Mouse (Mus musculus) mouse embryonic stem cell (cell line): Measurements from ENCODE around the gene Kif1c.

Source experiments
- in situ Hi-C, 2 experiments: fragments of 300-500 bp; cut with MboI; formaldehyde crosslinking; loops; 1 replicate in 1 of 2; 3 replicates in 1 of 2; pipeline ENCODE4 v1.14.3; 2019 to 2020; ENCODE audit warnings: low sequenced_read_pairs in 2 of 2, low pct_unique_long_range_greater_than_20kb in 1 of 2, mixed read lengths in 1 of 2; ENCODE audit not compliant: unreplicated experiment in 1 of 2

Gene Kif1c

DNA sequence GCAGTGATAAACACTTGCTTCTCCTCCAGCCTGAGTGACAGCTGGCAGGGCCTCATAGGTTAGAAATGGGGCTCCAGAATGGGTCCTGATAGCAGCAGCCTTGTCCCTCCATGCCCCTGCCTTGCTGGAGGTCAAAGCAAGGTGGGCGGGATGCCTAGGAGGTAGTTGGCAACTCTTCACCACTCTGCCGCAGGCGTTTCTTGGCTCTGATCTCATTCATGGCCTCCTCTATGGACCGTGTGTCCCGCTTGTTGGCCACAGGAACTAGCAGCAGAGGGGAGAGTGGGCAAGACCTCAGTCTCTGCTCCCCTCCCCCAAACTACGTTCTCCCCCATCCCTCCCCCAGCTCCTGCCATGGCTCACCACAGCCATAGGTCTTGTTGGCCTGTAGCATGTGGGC lies 36.4 kb upstream of the Kif1c start:
- in situ Hi-C loops: no loop called here

DNA sequence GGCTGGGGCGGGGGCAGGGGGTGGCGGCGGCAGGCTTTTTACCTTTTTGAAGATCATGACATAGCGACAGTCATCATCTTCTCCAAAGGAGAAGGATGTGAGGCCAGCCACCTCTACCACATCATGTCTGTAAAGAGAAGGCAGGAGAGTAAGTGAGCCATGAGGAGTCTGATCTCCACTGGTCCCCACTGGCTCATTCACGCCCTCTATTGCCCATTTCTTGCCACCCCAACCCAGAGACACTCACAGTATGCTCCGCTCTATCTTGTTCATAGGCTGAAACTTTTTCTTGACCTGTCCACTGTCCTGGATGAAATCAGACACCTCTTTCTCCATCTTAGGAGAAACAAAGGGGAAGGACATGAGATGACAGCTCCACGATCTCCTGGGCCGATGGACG lies 35.6 kb upstream of the Kif1c start:
- in situ Hi-C loops: no loop called here

DNA sequence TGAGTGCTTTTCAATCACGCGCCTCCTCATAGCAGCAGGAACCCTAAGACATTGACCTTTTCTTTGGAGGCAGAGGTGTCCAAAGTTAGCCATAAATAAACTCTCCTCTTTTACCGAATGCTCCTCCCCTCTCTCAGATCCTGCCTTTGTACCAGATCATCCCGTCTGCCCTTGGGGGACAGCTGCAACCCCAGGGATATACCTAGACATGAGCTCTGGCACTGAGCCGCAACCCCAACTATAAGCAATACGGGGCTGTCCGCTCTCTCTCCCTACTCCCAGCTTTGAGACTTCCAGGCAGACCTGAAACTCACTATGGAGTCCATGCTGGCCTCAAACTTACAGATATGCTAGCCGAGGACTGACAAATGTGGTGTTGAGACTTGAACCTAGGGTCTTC lies 33.7 kb upstream of the Kif1c start:
- in situ Hi-C loops: no loop called here

DNA sequence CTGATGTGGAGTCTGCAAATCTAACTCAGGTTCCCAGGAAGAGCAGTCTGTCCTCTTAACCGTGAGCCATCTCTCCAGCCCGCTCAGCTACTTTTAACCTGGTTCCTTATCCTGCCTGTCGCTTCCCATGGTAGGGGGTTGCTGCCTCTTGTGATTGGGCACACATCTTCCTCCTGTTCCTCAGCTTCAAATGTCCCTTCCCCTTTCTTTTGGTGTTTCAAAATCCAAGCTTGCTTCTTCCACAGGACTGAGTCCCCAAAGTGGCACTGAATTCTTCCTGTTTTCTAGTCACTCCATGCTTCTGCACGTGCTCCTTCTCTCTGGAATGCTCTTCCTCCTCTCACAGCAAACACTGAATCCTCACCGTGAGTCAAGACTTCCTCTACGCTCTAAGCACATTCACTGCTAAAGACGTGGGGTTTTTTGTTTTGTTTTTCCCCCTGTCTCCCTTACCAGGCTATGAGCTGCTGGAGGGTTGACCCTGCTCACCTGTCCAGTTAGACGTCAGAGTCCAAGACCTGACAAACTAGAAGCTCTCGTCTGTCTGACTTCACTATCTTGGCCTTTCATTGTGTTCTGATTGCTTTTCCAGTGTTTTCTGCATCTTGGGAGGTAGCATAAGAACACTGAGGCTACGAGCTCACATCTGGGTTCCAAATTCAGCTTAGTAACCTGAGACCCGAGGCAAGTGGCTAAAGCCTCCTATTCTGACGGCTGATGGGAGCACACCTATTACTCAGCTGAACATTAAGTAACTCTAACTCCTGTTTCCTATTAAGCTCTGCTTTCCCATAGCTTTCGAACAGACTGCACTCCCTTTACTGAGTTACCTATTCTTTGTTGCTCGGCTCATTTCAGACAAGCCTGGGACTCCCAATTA lies 32.8 kb upstream of the Kif1c start:
- in situ Hi-C loops: no loop called here

DNA sequence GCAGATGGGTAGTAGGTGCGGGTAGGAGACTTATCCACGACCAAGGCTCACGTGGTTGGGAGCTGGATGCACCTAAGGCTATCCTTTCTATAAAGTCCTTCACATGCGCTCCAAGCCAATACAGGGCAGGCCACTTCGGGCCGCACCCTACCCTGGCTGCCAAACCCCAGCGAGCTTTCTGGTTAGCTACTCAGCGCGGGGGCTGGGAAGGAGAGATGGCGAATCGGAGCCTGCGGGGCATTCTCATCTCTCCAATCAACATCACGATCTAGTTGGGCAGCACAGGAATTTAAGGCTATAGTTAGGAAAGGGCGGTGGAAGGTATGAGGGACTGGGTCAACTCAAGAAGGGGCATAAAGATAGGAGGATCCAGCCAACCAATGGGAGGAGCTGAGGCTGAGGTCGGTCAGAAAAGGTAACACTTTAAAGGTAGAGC lies 32.0 kb upstream of the Kif1c start:
- in situ Hi-C loops: no loop called here

DNA sequence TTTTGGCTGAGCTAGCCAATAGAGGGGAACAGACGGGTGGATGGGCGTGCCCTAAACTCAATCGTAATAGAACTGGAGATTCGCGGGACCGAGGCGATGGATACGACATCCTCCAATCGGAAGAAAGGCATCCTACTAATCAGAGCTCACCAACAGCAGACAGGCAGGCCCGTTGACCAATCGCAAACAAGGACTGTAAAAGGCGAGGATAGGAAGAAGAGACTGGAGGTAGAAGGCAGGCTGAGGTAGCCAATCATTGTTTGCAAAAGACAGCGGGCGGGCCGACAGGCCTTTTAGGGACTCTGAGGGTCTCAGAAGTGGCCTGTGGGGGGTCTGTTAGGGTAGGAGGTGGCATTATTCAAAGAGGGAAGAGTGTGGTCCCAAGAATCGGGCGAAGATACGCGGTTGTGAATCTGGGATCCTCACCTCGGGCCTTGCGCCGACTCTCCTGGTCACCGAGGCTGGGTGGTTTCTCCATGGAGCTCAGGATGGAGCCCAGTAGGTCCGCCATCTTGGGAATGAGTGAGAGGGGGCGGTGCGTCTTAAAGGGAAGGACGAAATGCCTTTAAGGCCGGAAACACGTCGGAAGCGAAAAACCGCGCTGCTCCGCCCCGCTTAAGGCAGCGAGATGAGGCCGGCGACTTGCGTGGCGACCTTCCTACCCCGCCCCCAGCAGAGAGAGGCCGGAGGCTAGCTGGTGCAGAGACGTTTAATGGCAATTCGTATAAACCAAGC lies 31.4 kb upstream of the Kif1c start, which contains the start of gene Spag7:
Gene Spag7, minus strand, starts transcription at position 646 of the 735 bp plus-strand sequence.
- in situ Hi-C loops: no loop called here

DNA sequence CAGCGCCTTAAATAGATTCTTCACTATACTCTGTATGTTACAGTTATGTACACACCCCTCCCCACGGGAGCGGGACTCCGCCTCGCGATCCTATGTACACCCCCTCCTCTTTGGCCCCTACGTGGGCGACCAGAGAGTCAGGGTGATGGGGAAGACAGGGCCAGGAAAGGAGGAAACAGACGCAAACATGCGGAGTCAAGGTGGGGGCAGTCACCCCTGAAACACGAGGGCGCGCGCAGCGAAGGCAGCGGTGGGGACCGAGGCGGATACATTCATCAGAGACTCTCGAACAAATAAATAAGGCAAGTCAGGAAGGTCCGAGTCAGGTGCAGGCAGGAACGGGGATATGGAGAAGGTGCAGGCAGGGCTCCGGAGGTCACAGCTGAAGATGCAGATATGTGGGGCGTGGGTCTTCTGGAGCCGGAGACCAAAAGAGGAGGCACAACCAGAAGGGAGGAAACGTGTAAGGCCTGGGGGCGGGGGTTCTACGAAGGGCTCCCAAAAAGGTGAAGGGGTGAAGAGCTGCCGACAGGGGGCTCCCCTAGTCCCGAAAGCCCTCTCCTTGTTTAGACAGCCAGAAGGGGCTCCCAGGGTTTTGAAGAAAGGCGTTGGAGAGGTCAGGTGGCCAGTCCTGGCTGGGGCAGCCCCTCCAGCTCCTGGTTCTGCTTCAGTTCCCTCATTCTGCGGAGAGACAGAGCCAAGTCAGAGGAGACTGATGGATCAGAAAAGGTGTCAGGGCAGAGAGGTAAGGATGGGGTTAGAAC lies 30.6 kb upstream of the Kif1c start:
- in situ Hi-C loops: no loop called here

DNA sequence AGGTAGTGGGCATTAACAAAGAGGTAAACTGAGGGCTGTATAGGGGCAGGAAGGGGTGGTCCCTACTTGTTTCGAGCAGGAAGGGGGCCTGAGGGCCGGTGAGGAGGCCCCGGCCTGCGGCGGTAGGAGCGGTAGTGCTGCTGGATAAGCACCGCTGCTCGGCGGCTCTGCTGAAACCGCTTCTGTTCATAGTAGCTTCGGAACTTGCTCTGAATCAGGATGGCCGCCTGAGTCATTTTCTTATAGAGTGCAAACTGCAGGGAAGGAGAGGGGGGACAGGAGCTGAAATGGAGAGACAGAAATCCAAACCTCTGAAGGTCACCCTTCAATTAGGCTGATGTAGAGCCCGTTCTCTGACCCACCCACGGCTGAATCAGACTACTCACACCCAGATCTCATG lies 29.9 kb upstream of the Kif1c start:
- in situ Hi-C loops: no loop called here

DNA sequence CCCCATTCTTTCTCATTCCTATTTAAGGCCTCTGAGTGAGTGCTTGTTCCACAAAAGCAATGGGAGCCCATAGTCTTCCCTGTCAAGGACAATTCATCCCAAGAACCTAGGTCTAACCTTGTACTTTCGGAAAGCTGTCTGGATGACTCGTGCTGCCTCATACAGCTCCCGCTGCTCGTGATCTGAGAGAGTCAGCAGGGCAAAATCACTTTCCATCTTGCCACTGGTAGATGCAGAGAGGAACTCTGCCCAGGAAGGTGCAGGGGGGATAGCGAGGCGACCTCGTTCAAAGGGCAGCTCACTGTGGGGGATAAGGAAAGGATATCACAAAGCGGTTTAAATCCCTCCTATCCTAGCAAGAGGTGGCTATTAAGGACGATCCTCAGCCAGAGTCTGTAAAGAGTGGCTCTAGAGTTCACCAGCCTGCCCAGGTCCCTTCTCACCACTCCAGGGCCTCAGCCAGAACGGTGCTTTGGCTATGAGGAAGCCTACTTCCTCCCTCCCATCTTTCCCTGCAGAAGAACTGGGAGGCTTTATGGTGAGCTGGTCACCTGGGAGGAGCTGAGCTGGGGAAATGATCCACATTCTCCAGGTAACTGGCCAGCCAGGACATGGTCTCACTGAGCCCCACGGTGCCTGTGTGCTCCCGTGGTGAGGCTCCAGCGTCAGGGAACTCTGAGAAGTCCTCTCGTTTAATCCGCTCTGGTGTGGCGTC lies 28.9 kb upstream of the Kif1c start:
- in situ Hi-C loops: no loop called here

DNA sequence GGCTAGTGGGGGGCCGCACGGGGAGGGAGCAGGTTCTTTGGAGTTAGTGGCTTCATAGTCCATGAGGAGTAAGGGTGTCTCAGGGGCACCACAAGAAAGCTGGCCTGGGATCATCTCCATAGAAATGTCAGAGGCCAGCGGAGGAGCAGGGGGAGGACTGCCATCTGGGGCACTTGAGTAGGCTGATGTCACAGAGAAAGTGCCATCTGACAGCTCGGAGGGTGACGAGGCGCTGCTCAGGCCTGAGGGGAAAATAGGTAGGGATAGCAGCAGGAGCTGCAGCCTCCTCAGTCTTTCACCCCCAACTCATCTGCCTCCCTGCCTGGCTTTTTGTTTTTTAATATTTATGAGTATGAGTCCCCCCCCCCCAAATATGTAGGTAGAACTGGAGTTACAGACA lies 26.3 kb upstream of the Kif1c start:
- in situ Hi-C loops: no loop called here

DNA sequence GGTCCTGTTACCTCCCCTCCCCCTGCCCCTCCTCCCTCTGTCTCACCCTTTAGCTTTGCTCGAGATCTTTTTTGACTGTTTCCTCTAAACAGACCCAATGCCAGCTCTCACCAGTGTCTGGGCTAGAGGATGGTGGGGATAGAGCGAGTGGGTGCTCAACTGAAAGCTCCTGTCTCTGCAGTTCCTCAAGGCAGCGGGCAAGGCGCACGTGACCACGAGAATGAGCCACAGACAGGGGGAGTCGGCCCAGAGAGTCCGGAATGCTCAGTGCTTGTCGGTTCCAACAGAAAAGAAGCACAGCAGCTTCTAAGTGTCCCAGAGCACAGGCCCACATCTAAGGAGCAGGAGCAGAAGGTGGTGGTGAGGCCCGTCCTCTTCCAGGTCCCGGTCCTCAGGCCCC lies 25.8 kb upstream of the Kif1c start:
- in situ Hi-C loops: no loop called here

DNA sequence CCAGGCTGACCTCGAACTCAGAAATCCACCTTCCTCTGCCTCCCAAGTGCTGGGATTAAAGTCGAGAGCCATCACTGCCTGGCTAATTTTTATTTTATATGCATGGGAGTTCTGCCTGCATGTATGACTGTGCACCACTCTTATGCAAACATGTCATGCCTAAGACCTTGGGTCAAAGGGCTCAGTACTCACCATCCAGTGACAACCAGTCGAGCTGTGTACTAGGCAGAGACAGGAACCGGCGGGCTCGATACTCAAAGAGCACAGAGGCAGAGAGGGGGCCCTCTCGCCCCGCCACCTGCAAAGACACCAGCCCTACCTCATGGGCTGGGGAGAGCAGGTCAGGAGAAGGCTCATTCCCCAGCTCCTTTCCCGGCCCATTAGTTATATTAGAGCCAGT lies 22.3 kb upstream of the Kif1c start:
- in situ Hi-C loops: no loop called here

DNA sequence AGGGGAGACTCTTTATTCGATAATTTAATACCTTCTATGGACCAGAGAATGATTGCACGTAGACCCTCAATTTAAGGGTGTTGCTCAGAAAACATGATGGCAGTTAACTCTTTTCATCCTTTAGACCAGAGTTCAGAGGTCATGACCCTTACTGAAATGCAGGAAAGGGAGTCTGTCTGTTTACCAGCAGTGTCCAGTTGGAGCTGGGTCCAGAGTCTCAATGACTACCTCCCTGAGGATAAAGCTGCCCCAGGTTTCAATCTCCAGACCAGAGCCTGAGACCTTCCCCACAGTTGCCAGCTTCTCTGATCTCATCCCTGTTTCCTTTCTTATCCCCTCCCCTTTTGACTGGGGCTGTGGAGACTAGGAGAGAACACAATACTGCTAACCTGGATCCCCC lies 21.8 kb upstream of the Kif1c start:
- in situ Hi-C loops: no loop called here

DNA sequence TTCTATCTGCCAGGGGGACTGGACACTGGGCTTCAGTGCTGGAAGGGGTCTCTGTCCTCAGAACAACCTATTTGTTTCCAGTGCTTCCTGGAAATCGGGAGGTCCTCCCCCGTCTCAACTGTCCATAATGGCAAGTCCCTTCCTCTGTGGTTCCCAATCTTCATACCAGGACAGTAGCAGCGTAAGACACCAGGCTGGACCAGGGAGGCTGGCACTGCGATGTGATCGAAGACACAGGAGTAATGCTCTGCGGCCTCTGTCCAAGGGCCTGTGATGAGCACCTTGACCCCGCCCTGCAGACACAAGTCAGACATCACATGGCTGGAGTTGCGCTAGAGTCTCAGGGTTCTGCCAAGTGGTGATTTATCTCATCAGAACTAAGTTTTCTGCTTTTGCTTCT lies 21.0 kb upstream of the Kif1c start:
- in situ Hi-C loops: no loop called here

DNA sequence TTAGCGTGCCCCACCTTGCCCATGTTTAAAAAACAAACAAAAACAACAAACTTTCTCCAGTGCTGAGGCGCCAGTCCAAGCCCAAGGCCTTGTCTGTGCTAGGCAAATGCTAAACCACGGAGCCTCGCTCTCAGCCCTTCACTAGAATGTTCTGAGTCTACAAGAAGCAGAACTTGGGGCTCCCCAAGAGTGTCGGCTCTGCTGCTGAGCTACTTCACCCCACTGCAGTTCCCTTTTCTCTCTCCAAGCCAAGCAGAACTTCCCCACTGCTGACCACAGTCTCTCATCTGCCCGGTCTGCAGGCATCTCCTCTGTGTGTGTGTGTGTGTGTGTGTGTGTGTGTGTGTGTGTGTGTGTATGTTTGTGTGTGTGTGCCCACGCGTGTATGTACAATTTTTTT lies 20.5 kb upstream of the Kif1c start:
- in situ Hi-C loops: no loop called here

DNA sequence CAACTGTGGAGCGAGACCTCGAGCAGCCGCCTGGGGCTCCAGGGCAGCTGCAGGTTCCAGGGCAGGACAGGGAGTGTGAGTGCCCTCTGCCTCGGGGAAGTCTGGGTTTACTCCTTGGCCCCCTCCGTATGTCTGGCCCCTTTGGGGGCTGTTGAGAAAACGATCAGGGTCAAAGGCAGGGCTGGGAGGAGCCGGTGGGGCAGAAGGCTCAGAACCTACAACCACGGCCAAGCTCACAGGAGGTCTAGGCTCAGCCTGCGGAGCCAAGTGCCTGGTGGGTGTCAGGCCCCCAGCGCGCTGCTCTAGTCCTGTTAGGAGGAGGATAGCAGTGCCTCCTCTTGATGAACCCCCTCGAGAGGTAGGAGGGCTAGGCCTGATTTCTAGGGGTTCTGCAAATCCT lies 19.2 kb upstream of the Kif1c start:
- in situ Hi-C loops: no loop called here

DNA sequence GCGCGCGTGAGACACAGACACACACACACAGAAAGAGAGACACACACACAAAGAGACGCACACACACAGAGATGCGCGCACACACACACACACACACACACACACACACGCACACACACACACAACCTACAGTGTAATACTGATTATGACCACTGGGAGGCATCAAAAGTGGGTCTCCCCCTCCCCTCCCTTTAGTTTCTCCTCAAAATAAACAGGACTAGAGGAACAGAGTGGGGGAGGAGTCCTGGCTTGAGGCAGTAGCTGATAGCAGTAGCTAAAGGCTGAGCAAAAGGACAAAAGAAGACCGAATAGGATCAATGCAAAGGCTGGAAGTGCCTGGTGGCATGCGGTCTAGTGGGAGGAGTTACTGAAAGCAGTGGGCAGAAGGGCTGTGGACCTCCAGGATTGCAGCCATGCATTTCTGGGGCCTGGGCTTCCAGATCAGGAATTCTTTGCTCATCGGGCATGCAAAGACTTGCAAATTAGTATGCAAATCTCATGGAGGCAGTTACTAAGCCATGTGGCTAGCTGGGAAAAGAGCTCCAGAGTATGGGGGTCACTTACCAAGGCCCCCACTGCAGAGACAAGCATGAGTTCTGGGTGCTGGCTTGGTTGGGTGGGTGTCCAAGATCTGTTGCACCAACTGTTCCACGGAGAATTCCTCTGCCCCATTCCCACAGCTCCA lies 18.3 kb upstream of the Kif1c start:
- in situ Hi-C loops: no loop called here

DNA sequence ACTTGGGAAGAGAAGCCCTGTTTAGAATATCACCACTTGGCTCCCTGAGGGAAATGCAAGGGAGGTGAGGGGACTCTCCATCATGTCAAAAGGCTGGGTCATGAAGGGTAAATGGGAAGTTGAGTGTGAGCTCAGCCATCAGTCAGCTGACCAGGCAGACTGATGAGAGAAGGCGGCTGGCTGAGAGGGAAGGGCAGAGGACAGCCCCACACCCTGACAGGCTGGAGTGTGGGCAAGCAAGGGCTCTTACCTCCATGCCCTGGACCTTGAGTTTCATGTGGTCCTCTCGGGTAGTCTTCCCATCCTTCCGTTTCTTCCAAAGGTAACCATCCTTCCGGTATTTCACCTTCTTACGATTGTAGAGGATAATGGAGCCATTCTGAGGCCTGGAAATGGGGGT lies 16.7 kb upstream of the Kif1c start:
- in situ Hi-C loops: no loop called here
